Mouse (Mus musculus): ENCODE data around the gene Toe1. TPM values are rescaled to one million over a fixed set of nuclear protein-coding genes. Genes with fewer than 3 reads are reported as not detected.

Gene Toe1
- total RNA-seq, 1 experiment from 2014 or later, result 47.6 TPM

Other genes with a start within 250 kb of the Toe1 start
- 300 and 312 TPM in 2 replicates for gene Gpbp1l1, start 250.0 kb downstream of the Toe1 start, total RNA-seq (2017)
- 7.2 and 14.2 TPM in 2 replicates for gene Ccdc17, start 211.0 kb downstream of the Toe1 start, total RNA-seq (2017)
- gene Nasp, start 179.7 kb downstream of the Toe1 start, total RNA-seq (2017), result 88.5 and 105 TPM in 2 replicates
- 175 and 178 TPM in 2 replicates for gene Akr1a1, start 156.0 kb downstream of the Toe1 start, total RNA-seq (2017)
- gene Prdx1, start 122.1 kb downstream of the Toe1 start, total RNA-seq (2017), result 56.9 and 58.1 TPM in 2 replicates
- 2.6 and 2.8 TPM in 2 replicates for gene Mmachc, start 99.2 kb downstream of the Toe1 start, total RNA-seq (2017)
- 17.4 and 18.3 TPM in 2 replicates for gene Ccdc163, start 99.1 kb downstream of the Toe1 start, total RNA-seq (2017)
- gene Tesk2, start 86.7 kb downstream of the Toe1 start, total RNA-seq (2017), result 9.3 and 14.5 TPM in 2 replicates
- 8.4 and 9.1 TPM in 2 replicates for gene Mutyh, start 83 bp upstream of the Toe1 start, total RNA-seq (2017)
- not detected in 2 replicates for gene Hpdl, start 14.1 kb upstream of the Toe1 start, total RNA-seq (2017)
- gene Zswim5, start 69.7 kb upstream of the Toe1 start, total RNA-seq (2017), result 0.12 TPM in 1 of 2 replicates, not detected in the other
- gene Urod, start 186.8 kb upstream of the Toe1 start, total RNA-seq (2017), result 50.2 and 63.2 TPM in 2 replicates
- gene Hectd3, start 187.7 kb upstream of the Toe1 start, total RNA-seq (2017), result 41.3 and 50.8 TPM in 2 replicates
- 12.8 and 24.6 TPM in 2 replicates for gene Eif2b3, start 211.8 kb upstream of the Toe1 start, total RNA-seq (2017)

Measured in neutrophil, adult 5-6 weeks (primary cell).